Mouse (Mus musculus): ENCODE results near the gene Gyg. TPM values are rescaled to one million over a fixed set of nuclear protein-coding genes. Genes with fewer than 3 reads are reported as not detected.

Gyg gene
- total and polyA plus RNA-seq, 2 experiments from 2014 or later: 35.9 to 69.3 TPM

GRCm38 (mm10) chr3:20082161-20082560, 73.0 kb downstream of the Gyg start:
- Histone ChIP-seq H3K27me3 (ENCODE audit: insufficient read depth, low read length) (no peaks in the 10 kb centered on the region), H3K27ac (ENCODE audit: low read depth, low read length) (no peak overlapping the region), H3K4me2 (ENCODE audit: low read depth) (no peak overlapping the region), H3K4me3 (ENCODE audit: low read depth, low read length) (no peak overlapping the region), H3K9me3 (ENCODE audit: low read length) (no peaks in the 10 kb centered on the region), H3K9ac (no peak overlapping the region), H3K36me3 (ENCODE audit: insufficient read depth) (peaks cover 28% of the 10 kb centered on the region), H3K4me1 (ENCODE audit: insufficient read depth) (no peaks in the 10 kb centered on the region)
- DNase-seq: no peak
- no peak for TF ChIP-seq CTCF (IDR thresholded peaks at IDR 0.05; ENCODE audit: low read depth)
- 84% methylated on average over 3 of the region's 3 CpGs for WGBS
- ATAC-seq: no peak

DNA sequence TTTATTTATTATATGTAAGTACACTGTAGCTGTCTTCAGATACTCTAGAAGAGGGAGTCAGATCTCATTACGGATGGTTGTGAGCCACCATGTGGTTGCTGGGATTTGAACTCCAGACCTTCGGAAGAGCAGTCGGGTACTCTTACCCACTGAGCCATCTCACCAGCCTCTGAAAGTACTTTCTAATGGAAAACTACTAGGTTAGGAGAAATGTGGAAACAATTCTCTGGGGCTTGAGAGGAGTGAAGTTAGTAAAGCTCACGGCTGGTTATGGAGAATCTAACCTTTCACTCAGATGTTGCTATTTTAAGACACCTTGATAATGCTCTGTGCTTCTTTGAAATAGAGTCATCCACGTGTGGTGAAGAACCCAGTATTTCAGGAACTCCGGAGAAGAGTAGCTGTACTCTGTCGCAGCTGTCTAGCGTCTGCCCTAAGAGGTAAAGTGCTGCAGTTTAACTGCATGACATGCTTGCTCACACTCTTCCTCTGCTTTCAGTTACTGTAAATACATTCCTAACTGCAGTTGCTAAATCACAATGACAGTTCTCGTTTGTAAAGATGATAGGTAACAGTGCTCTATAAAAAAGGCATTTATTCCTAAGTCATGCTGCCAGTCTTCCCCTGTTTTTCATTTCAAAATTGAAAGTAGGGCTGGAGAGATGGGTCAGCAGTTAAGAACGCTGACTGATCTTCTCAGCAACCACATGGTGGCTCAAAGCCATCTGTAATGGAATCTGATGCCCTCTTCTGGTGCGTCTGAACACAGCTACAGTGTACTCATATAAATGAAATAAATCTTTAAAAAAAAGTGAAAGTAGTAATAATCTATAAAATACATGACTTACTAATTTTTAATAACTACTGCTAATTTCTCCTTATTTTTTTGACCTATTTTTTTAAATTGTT, 78.7 kb downstream of the Gyg start:
- ATAC-seq (no peak; the same call in 1 of the 2 replicates), DNase-seq (peak; percentile 6)
- Histone ChIP-seq H3K4me3 (ENCODE audit: low read depth, low read length) (no peak overlapping the region), H3K27ac (ENCODE audit: low read depth, low read length) (no peak overlapping the region), H3K9ac (no peak overlapping the region), H3K27me3 (ENCODE audit: insufficient read depth, low read length) (no peaks in the 10 kb centered on the region), H3K36me3 (ENCODE audit: insufficient read depth) (peaks cover 22% of the 10 kb centered on the region), H3K9me3 (ENCODE audit: low read length) (no peaks in the 10 kb centered on the region), H3K4me2 (ENCODE audit: low read depth) (no peak overlapping the region), H3K4me1 (ENCODE audit: insufficient read depth) (no peaks in the 10 kb centered on the region)
- 80% methylated on average over 11 of the region's 11 CpGs for WGBS
- TF ChIP-seq CTCF (IDR thresholded peaks at IDR 0.05; ENCODE audit: low read depth): peak; percentile 54

Other genes with a start within 250 kb of the Gyg start
- gene Cp, start 198.3 kb downstream of the Gyg start, total RNA-seq (2014; rRNA removed): 10.1 and 18.5 TPM in 2 replicates
- gene Cp, start 198.3 kb downstream of the Gyg start, polyA plus RNA-seq (2015; fragmentation: Nextera tagmentation; extraction: Ambion mirVana): 6.4 and 8.4 TPM in 2 replicates
- gene Hps3, start 120.0 kb downstream of the Gyg start, total RNA-seq (2014; rRNA removed): 19.7 and 20.7 TPM in 2 replicates
- gene Hps3, start 120.0 kb downstream of the Gyg start, polyA plus RNA-seq (2015; fragmentation: Nextera tagmentation; extraction: Ambion mirVana): 6.2 and 10.6 TPM in 2 replicates
- 16.2 and 18.2 TPM in 2 replicates for gene Hltf, start 97.5 kb downstream of the Gyg start, total RNA-seq (2014; rRNA removed)
- 8.0 and 8.8 TPM in 2 replicates for gene Hltf, start 97.5 kb downstream of the Gyg start, polyA plus RNA-seq (2015; fragmentation: Nextera tagmentation; extraction: Ambion mirVana)
- 0.57 and 1.8 TPM in 2 replicates for gene Cpa3, start 86.9 kb upstream of the Gyg start, total RNA-seq (2014; rRNA removed)
- gene Cpa3, start 86.9 kb upstream of the Gyg start, polyA plus RNA-seq (2015; fragmentation: Nextera tagmentation; extraction: Ambion mirVana): 3.0 and 3.1 TPM in 2 replicates
- 0.14 TPM in 1 of 2 replicates, not detected in the other for gene Cpb1, start 120.4 kb upstream of the Gyg start, total RNA-seq (2014; rRNA removed)
- gene Cpb1, start 120.4 kb upstream of the Gyg start, polyA plus RNA-seq (2015; fragmentation: Nextera tagmentation; extraction: Ambion mirVana): 0.24 TPM in 2 replicates
- gene Agtr1b, start 211.9 kb upstream of the Gyg start, total RNA-seq (2014; rRNA removed): 0.38 TPM in 1 of 2 replicates, not detected in the other
- gene Agtr1b, start 211.9 kb upstream of the Gyg start, polyA plus RNA-seq (2015; fragmentation: Nextera tagmentation; extraction: Ambion mirVana): 0.09 and 0.27 TPM in 2 replicates

Data from forebrain, postnatal 0 days (tissue).